Mouse (Mus musculus): ENCODE results near the gene Rbm3. TPM values are rescaled to one million over a fixed set of nuclear protein-coding genes. Genes with fewer than 3 reads are reported as not detected.

Gene Rbm3
- total and polyA plus RNA-seq, 2 experiments from 2014 or later, result 371 to 432 TPM

DNA sequence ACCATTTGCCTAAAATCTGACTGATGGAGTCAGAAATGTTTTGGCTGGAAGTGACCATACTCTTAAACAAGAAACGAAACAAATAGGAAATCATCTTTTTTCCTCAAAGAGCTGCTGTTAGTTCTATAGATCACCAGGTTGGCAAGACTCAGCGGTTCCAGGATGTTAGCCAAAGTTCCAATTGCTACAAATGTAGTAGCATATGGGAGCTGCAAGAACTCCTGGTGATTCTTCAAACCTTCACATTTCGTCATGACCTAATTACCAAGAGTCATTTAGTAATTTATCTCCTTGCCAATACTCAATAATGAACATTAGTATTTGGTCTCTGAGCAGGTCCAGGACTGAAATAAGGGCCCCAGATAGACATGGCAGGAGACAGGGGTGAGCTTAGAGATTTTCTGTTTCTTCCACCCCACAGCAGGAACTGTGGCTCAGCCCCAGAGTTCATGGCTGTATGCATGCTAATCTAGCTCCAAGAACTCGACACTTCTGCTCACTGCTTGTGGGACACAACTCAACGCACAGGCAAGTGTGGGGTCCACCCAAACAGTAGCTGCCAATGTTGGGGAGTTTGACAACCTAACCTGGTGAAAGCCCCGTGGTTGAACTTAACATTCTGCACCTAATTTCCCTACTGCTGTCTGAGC is 21.7 kb downstream of the Rbm3 start:
- Histone ChIP-seq H3K4me2 (ENCODE audit: low read depth, low read length, poor library complexity, severe bottlenecking) (no peak overlapping the region), H3K36me3 (ENCODE audit: insufficient read depth, low read length) (peaks cover 18% of the 10 kb centered on the region; the same call in 1 of the 2 replicates), H3K9ac (replicated peaks; ENCODE audit: low read length, poor library complexity, severe bottlenecking) (no peak overlapping the region), H3K27me3 (ENCODE audit: insufficient read depth, low read length) (no peaks in the 10 kb centered on the region), H3K27ac (ENCODE audit: low read depth, low read length) (no peak overlapping the region), H3K4me3 (ENCODE audit: low read depth, low read length) (no peak overlapping the region), H3K4me1 (ENCODE audit: insufficient read depth, low read length) (no peaks in the 10 kb centered on the region), H3K9me3 (ENCODE audit: low read length) (no peaks in the 10 kb centered on the region)
- ATAC-seq (ENCODE audit: low FRiP score), result no peak
- no peak for DNase-seq (ENCODE audit: low spot score)
- TF ChIP-seq CTCF (IDR thresholded peaks at IDR 0.05), result no peak
- WGBS, result 85% methylated on average over 6 of the region's 6 CpGs

DNA sequence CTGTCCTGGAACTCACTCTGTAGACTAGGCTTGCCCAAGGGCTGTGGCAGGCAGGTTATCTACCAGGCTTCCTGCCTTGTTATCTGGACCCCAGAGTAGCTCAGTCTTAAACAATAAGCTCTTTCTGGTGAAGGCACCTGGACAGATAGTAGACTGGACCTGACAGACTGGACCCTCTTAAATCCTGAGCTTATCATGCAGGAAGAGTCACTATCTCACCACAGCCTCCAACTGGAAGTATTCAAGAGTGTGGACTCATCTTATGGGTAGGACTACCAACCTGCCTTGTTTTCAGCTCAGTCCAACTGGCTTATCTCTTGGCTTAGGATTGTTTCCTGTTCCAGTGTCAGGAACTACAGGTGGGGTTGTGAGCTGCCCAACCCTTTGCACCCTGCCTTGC is 28.4 kb downstream of the Rbm3 start:
- ATAC-seq (ENCODE audit: low FRiP score) (no peak), DNase-seq (ENCODE audit: low spot score) (no peak)
- Histone ChIP-seq H3K4me1 (ENCODE audit: insufficient read depth, low read length) (no peaks in the 10 kb centered on the region), H3K36me3 (ENCODE audit: insufficient read depth, low read length) (no peaks in the 10 kb centered on the region), H3K9ac (replicated peaks; ENCODE audit: low read length, poor library complexity, severe bottlenecking) (no peak overlapping the region), H3K4me2 (ENCODE audit: low read depth, low read length, poor library complexity, severe bottlenecking) (no peak overlapping the region), H3K9me3 (ENCODE audit: low read length) (no peaks in the 10 kb centered on the region), H3K27me3 (ENCODE audit: insufficient read depth, low read length) (no peaks in the 10 kb centered on the region), H3K4me3 (ENCODE audit: low read depth, low read length) (no peak overlapping the region), H3K27ac (ENCODE audit: low read depth, low read length) (no peak overlapping the region)
- no peak for TF ChIP-seq CTCF (IDR thresholded peaks at IDR 0.05)

DNA sequence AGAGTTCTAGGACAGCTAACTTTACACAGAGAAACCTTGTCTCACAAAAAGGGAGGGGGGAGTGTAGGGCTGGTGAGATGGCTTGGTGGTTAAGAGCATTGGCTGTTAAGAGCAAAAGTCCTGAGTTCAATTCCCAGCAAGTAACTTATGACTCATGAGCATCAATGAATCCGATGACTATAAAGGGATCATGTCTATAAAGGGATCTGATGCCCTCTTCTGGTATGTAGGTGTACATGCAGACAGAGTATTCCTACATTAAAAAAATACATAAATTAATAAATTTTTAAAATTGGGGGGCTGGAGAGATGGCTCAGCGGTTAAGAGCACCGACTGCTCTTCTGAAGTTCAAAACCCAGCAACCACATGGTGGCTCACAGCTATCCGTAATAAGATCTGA is 30.4 kb downstream of the Rbm3 start:
- H3K4me2 ChIP-seq (ENCODE audit: low read depth, low read length, poor library complexity, severe bottlenecking), result no peak overlapping the region
- DNase-seq (ENCODE audit: low spot score) (no peak), ATAC-seq (ENCODE audit: low FRiP score) (no peak)
- no peaks in the 10 kb centered on the region for H3K4me1 ChIP-seq (ENCODE audit: insufficient read depth, low read length)
- H3K36me3 ChIP-seq (ENCODE audit: insufficient read depth, low read length), result no peaks in the 10 kb centered on the region
- H3K27me3 ChIP-seq (ENCODE audit: insufficient read depth, low read length), result no peaks in the 10 kb centered on the region
- no peaks in the 10 kb centered on the region for H3K9me3 ChIP-seq (ENCODE audit: low read length)
- WGBS, result 77% methylated on average over 4 of the region's 4 CpGs
- H3K27ac ChIP-seq (ENCODE audit: low read depth, low read length), result no peak overlapping the region
- H3K4me3 ChIP-seq (ENCODE audit: low read depth, low read length), result no peak overlapping the region
- TF ChIP-seq CTCF (IDR thresholded peaks at IDR 0.05), result peak; percentile 30
- H3K9ac ChIP-seq (replicated peaks; ENCODE audit: low read length, poor library complexity, severe bottlenecking), result no peak overlapping the region

DNA sequence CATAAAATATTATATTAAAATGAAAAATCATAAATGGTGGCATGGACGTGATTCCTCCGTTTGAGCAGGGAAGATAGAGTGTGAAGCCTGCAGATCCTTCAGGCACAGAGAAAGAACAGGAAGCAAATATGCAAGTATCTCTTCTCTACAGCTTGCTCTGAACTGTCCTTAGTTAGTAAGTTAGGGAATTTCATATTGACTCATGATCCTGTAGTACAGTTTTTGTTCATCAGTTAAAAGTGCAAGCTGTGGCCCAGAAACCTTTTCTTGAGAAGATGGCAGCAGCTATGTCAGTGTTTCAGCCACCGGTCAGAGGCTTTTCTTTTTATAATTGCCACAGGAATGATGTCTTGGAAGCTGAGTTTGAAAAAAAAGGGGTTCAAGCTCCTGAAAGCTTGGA is 40.7 kb downstream of the Rbm3 start:
- Histone ChIP-seq H3K4me3 (ENCODE audit: low read depth, low read length) (no peak overlapping the region), H3K36me3 (ENCODE audit: insufficient read depth, low read length) (no peaks in the 10 kb centered on the region), H3K9me3 (ENCODE audit: low read length) (no peaks in the 10 kb centered on the region), H3K4me2 (ENCODE audit: low read depth, low read length, poor library complexity, severe bottlenecking) (no peak overlapping the region), H3K4me1 (ENCODE audit: insufficient read depth, low read length) (no peaks in the 10 kb centered on the region), H3K9ac (replicated peaks; ENCODE audit: low read length, poor library complexity, severe bottlenecking) (no peak overlapping the region), H3K27ac (ENCODE audit: low read depth, low read length) (no peak overlapping the region), H3K27me3 (ENCODE audit: insufficient read depth, low read length) (no peaks in the 10 kb centered on the region)
- TF ChIP-seq CTCF (IDR thresholded peaks at IDR 0.05), result no peak
- 90% methylated on average over 3 of the region's 3 CpGs for WGBS
- DNase-seq (ENCODE audit: low spot score) (no peak), ATAC-seq (ENCODE audit: low FRiP score) (no peak)

DNA sequence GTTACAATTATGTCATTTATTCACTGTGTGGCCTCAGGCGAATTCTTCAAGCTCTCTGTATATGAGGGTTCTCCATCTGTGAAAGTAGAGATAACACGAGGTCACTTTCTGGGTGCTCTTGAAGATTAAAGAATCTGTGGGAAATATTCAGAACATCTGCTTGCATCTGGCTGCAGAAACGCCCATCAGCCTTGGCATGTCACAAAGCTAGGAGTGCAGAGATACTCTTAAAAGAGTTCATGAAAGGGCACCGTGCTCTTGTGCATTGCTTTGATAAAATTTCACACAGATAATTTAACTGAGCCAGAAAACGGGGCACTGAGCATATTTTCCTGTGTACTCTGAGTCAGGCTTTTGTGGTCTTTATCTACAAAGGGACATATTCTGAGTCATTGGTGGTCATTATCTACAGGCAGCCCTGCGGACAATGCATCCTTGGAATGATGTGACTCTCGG is 43.4 kb downstream of the Rbm3 start:
- DNase-seq (ENCODE audit: low spot score) (no peak), ATAC-seq (ENCODE audit: low FRiP score) (no peak)
- 65% methylated on average over 7 of the region's 7 CpGs for WGBS

DNA sequence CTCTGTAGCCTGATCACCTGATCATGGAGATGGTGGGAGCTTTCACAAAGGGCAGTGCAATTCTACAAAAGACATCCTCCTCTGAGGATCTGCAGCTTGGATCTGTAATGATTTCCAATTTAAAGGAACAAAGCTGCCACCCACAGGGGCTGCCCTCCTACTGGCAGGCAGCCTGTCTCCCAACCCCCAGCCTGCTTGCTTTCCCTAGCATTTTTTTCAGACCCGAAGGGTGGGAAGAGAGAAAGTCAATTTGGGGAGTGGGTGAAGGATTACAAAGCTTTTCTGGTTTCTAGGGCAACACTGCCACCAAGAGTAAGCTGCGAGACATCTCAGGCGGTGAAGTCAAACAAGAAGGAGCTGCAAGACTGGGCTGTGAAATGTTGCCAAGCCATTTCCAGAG is 44.7 kb downstream of the Rbm3 start:
- WGBS, result 16% methylated on average over 3 of the region's 3 CpGs
- Histone ChIP-seq H3K36me3 (ENCODE audit: insufficient read depth, low read length) (no peaks in the 10 kb centered on the region), H3K9ac (replicated peaks; ENCODE audit: low read length, poor library complexity, severe bottlenecking) (no peak overlapping the region), H3K4me1 (ENCODE audit: insufficient read depth, low read length) (no peaks in the 10 kb centered on the region), H3K27ac (ENCODE audit: low read depth, low read length) (peak overlapping the region; percentile 69), H3K4me3 (ENCODE audit: low read depth, low read length) (no peak overlapping the region), H3K9me3 (ENCODE audit: low read length) (no peaks in the 10 kb centered on the region), H3K27me3 (ENCODE audit: insufficient read depth, low read length) (no peaks in the 10 kb centered on the region), H3K4me2 (ENCODE audit: low read depth, low read length, poor library complexity, severe bottlenecking) (no peak overlapping the region)
- peak; percentile 75 for TF ChIP-seq CTCF (IDR thresholded peaks at IDR 0.05)
- peak; percentile 55 for ATAC-seq (ENCODE audit: low FRiP score)
- peak; percentile 94 for DNase-seq (ENCODE audit: low spot score)

More for the DNA sequence above, 43.4 kb downstream of the Rbm3 start:
- no peak overlapping the region for H3K4me2 ChIP-seq (ENCODE audit: low read depth, low read length, poor library complexity, severe bottlenecking)
- no peaks in the 10 kb centered on the region for H3K4me1 ChIP-seq (ENCODE audit: insufficient read depth, low read length)
- no peak for TF ChIP-seq CTCF (IDR thresholded peaks at IDR 0.05)
- no peak overlapping the region for H3K27ac ChIP-seq (ENCODE audit: low read depth, low read length)
- H3K9me3 ChIP-seq (ENCODE audit: low read length), result no peaks in the 10 kb centered on the region
- H3K36me3 ChIP-seq (ENCODE audit: insufficient read depth, low read length), result no peaks in the 10 kb centered on the region
- no peaks in the 10 kb centered on the region for H3K27me3 ChIP-seq (ENCODE audit: insufficient read depth, low read length)
- H3K4me3 ChIP-seq (ENCODE audit: low read depth, low read length), result no peak overlapping the region
- H3K9ac ChIP-seq (replicated peaks; ENCODE audit: low read length, poor library complexity, severe bottlenecking), result no peak overlapping the region

All from midbrain, postnatal 0 days (tissue).